Mouse (Mus musculus) testis, postnatal 10 days (tissue): ENCODE results near the gene Dctn1.
A peak's percentile ranks its signal among the peaks of the same experiment; 100 is the strongest.

Experiments used
- DNase-seq: peaks from one replicate; pipeline ENCODE4 v3.0.0; 2021; ENCODE audit warnings: low spot score

The Dctn1 gene

GRCm38 (mm10) chr6:83165607-83166242, at the start of gene Dctn1:
TSS of gene Dctn1 (plus strand) at chr6:83165920.
- peak; percentile 97 for DNase-seq

GRCm38 (mm10) chr6:83116373-83117164, 49.2 kb upstream of the Dctn1 start:
- no peak for DNase-seq

GRCm38 (mm10) chr6:83117165-83117438, 48.6 kb upstream of the Dctn1 start:
- DNase-seq: no peak

- DNase-seq: no peak
Measured at GRCm38 (mm10) chr6:83117616-83118015, 48.1 kb upstream of the Dctn1 start.

- no peak for DNase-seq
Measured at GRCm38 (mm10) chr6:83118369-83118768, 47.4 kb upstream of the Dctn1 start.

DNA sequence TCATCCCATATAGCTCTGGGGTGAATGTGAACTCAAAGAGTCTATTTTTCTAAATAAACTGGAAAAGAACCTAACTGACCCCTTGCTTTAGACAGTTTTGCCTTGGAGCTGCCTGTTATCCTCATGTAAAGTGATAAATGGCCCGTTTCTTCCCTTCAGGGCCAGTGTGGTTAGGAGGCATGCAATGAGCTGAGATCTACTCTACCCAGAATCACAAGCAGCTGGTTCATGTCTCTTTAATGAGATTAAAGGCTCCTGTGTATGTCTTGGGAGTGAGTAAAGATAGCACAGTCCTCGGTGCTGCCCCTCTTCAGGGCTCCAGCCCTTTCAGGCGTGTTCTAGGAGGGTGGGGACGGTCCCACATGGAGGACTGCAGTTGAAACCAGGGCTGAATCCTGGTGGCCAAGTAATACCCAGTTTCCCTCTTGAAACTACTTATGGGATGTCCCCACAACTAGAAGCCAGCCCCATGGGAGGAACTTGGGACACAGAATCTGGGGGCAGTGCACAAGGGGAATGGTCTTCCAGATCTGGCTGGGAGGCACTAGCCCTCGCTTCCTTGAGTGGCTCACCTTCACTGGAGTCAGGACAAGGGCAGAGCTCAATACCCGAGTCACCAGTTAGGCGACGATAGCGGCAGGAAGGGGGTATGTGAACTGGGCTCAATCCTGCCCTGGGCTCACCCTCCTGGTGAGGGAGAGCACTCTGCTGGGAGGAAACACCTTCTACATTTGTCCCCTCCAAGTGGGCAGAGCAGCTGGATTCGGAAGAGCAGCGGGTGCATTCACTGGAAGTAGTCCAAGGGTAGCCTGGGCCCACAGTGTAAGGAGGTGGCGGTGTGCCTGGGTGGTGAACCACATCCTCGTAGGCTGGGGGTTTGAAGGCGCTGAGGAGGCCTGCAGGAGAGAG, 46.6 kb upstream of the Dctn1 start:
- no peak for DNase-seq

DNA sequence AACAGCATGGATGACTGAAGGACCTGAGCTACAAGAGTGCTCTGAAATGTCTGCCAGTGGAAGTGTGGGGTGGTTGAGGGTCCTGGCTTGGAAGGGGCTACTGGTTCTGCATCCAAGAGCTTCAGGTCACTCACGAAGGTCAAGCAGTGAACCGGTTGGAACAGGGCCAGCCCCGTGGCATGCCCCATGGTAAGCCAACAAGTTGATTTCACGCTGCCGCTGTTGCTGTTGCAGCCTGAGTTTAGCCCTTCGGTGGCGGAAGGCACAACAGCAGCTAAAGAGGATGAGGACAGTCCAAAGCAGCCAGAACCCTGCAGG, 46.0 kb upstream of the Dctn1 start:
- no peak for DNase-seq

DNA sequence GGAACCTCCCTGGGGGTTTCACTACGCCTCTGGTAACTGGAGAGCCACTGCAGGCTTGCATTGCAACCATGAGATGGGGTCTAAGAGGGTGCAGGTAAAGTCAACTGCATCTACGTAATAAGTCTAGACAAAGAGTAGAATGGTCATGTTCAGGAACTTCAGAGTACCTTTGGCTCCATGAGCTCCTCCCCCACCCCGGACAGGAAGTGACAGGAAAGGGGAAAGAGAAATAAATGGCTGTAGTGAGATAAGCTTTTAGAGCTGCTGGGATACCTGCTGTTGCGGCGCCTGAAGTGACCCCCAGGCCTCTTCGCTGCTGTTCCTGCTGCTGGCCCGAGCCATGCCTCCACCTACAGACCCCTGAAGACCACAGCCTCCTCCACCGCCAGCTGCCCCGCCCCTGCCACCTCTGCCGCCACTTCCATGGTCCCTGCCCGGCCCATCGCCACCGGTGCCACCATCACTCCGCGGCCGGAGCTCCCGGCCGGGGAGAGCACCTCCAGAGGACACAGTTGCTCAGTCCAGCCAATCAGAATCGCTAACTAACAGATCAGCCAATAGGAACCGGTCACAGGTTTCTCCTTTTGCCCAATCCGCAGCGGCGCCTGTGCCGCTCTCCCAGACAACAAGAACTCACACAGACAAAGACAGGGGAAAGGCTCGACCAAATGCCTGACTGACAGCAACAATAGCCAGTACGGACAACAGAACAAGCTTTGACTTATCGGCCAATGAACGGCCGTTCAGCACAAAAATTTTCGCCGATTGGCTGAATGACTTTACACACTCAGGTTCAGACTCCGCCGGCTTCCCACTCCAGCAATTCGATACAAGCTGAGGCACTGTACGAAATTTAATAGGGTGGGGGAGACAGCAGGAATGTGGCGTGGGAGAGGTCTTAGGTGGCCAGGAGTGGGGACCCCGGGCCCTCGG, 44.5 kb upstream of the Dctn1 start, which contains the start of gene Wbp1:
Gene Wbp1 (minus strand): TSS at position 630 of the 933 bp plus-strand sequence.
- DNase-seq: peak; percentile 87

GRCm38 (mm10) chr6:83121863-83122710, 43.6 kb upstream of the Dctn1 start:
- peak; percentile 72 for DNase-seq

DNA sequence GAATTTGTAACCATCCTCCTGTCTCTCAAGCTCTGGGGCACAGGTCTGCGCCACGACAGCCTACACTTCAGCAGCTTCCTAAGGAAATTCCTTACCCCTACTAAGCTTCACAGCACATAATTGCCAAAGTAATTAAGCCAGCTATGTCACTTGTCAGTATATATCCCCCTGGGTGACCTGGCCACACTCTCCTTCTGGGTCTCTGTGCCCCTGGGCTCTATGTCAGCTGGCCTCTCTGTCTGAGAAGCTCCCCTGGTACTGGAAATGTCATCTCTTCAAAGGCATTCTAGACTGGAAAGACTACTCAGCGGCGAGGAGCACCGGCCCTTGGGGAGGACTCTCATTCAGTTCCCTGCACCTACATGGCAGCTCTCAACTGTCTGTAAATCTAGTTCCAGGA, 42.8 kb upstream of the Dctn1 start:
- DNase-seq: no peak

DNA sequence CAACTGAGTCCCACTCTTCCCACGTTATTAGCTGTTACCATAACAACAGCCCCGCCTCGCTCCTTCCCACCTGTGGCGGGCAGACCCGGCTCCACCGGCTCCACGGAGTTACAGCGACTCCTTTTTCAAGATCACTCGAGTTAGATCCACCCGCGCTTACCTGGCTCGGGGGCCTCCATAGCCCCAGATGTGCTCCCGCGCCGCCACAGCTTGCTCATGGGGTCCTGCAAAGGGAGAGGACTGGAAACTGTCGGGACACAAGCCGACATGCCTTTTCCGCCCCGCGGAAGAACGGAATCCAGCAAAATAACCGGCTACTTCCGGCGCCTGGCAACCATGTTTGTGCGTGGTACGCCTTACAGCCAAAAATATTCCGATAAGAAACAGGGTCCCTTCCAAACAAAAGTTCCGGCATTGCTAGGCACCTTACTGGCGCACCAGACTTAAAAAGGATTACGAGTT, 40.8 kb upstream of the Dctn1 start:
- peak; percentile 87 for DNase-seq

DNA sequence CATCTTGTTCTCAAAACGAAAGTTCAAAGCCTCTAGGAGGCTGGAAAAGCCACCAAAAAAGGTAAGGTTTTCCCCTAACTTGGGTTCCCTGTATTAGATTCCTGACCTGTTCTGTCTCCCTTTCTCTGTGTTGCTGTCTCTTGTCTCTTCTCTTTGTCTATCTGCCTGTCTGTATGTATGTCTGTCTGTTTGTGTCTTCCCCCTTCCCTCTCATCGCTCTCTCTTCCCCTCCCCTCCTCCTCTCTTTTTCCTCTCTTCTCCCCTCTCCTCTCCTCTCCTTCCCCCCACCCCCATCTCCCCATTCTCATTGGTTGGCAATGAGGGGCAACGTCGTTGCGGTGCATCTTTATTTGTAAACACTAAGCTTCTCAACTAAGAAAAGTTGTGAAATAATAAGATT, 40.4 kb upstream of the Dctn1 start, which contains the start of gene Ino80b:
Gene Ino80b (minus strand): TSS at position 101 of the 400 bp plus-strand sequence.
- DNase-seq: no peak

DNA sequence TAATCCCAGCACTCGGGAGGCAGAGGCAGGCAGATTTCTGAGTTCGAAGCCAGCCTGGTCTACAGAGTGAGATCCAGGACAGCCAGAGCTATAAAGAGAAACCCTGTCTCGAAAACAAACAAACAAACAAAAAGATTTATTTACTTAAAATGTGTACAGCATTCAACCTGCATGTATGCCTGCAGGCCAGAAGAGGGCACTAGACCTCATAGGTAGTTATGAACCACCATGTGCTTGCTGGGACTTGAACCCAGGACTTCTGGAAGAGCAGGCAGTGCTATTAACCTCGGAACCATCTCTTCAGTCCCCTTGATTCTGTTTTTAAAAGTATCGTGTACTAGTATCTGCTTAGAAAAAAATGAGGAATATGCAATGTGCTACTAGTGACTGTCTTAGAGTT, 38.3 kb upstream of the Dctn1 start:
- no peak for DNase-seq

- DNase-seq: no peak
Measured at GRCm38 (mm10) chr6:83131469-83132034, 34.2 kb upstream of the Dctn1 start.

DNA sequence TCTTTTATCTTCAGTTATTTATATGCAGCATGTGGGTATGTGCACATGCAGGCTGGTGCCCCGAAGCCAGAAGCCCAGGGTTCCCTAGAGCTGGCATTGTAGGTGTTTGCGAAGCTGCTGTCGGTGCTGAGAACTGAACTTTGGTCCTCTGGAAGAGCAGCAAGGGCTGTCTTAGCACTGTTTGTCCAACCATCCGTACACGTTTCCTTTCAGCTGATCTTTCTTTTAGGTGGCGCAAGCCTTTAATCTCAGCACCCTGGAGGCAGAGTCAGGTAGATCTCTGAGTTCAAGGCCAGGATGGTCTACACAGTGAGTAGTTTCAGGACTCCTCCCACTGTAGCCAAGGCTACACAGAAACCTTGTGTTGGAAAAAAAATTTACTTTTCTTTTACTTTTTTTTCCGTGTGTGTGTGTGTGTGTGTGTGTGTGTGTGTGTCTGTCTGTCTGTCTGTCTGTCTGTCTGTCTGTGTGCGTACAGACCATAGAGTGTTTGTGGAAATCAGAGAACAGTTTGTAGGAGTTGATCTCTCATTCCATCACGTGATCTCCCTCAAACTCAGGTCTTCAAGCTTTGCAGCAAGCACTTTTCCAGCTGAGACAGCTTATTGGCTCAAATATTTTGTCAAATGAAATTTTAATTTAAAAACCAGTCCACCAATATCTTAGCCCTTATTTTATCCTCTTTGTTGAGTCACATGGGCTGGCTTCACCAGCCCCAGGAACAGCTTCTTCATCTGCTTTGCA, 33.4 kb upstream of the Dctn1 start:
- no peak for DNase-seq

DNA sequence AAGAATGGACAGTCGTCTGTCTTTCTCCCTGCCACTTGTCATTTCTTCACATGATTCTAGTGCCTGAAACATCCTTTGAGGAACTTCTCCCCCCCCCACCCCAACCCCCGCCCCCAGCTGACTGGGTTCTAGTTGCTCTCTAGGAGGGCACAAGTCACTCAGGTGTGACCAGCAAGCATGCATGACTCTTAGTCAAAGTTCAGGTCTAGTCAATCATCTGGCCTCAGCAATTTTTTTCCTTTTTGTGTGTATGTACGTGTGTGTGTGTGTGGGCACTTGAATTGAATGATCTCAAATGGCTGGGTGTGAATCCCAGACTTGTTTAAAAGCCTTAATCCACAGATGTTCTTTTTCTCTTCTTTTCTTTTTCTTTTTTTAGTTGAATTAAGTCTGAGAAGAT, 31.5 kb upstream of the Dctn1 start:
- DNase-seq: no peak

DNA sequence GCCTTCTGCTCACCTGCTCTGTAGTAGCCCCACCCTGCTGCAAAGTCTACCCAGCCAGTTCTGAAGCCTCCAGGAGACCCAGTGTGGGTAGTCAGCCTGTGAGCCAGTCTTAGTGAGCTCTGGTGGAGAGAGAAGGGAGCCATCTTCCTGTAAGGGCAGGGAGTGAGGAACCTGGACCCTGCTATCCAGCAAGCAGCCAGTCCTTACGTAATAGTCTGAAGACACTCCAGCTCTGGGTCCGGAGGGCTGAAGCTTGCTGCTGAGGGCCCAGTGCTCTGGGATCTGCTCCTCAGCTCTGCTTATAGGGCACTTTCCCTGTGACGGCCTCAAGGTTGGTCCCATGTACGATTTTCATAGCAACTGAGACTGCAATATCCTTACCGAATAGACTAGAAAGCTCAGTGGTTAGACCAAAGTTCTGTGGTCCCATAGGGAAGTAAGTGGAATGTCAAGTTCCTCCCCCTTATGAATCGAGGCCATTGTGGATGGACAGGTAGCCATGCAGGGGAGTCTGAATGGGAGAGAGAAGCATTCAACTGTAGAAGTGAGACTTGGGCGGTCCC, 30.7 kb upstream of the Dctn1 start, which contains the start of gene Rtkn:
Gene Rtkn (plus strand): TSS at position 513 of the 563 bp plus-strand sequence.
- DNase-seq: no peak

GRCm38 (mm10) chr6:83135571-83136161, 30.1 kb upstream of the Dctn1 start:
- DNase-seq: peak; percentile 73
